Mouse (Mus musculus) hematopoietic stem cell, adult 5-6 weeks (primary cell): ENCODE measurements around the gene Caln1. TPM values are rescaled to one million over a fixed set of nuclear protein-coding genes. Genes with fewer than 3 reads are reported as not detected.
"Not testable (repeated sequence)": the region's sequence is repeated elsewhere in the genome, so short reads cannot be mapped to it uniquely, and the experiment has no call there.

Experiments used
- ATAC-seq, 2 experiments: fragments of 125-278 bp in 1 of 2; replicated peaks in 1 of 2; 2 replicates each; pipeline ENCODE4 v1.8.0; 2016 to 2017; ENCODE audit warnings: inconsistent platforms in 2 of 2, mild to moderate bottlenecking in 2 of 2, moderate number of reproducible peaks in 2 of 2, low read depth in 1 of 2, moderate TSS enrichment in 1 of 2; ENCODE audit not compliant: low FRiP score in 2 of 2, poor library complexity in 2 of 2, severe bottlenecking in 2 of 2, insufficient read depth in 1 of 2, low TSS enrichment in 1 of 2
- total RNA-seq: library from RNA; stranded (forward); fragments of 172-1452, 232-1000 nt; gene quantifications from 2 replicates; pipeline ENCODE4 v1.2.3, GENCODE M21; 2017

Gene Caln1
- total RNA-seq, 1 experiment from 2014 or later, result not detected

GRCm38 (mm10) chr5:130620060-130620459 is 250.8 kb downstream of the Caln1 start:
- no peak for ATAC-seq

- ATAC-seq, result no peak
Measured at GRCm38 (mm10) chr5:130623206-130623605, 254.0 kb downstream of the Caln1 start.

GRCm38 (mm10) chr5:130627800-130628199 is 258.5 kb downstream of the Caln1 start:
- no peak for ATAC-seq

GRCm38 (mm10) chr5:130635397-130635796 is 266.1 kb downstream of the Caln1 start:
- no peak for ATAC-seq

GRCm38 (mm10) chr5:130641881-130642280 is 272.6 kb downstream of the Caln1 start:
- no peak for ATAC-seq

- ATAC-seq, result not testable (repeated sequence)
Measured at GRCm38 (mm10) chr5:130646126-130646525, 276.9 kb downstream of the Caln1 start.

DNA sequence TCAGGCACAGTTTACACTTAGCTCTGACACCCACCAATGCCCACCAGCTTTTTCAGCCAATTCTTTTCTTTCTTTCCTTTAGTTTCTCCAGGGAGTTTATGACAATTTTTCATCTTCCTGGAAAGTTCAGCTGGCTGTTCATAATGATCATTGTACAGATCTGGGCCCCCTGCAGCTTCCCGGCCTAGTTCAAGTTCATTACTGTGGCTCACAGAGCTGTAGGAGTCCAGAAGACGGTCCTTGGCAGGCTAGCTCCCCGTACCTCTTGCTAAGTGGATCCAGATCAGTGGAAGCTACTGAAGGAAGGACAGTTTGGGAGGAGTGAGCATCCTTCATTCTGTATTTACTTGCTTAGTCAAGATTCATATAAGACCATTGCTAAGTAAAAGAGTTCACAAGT is 288.9 kb downstream of the Caln1 start:
- no peak for ATAC-seq

GRCm38 (mm10) chr5:130666091-130666490 is 296.8 kb downstream of the Caln1 start:
- no peak for ATAC-seq

GRCm38 (mm10) chr5:130672588-130672987 is 303.3 kb downstream of the Caln1 start:
- ATAC-seq, result no peak

- ATAC-seq, result no peak
Measured at GRCm38 (mm10) chr5:130673092-130673491, 303.8 kb downstream of the Caln1 start.

GRCm38 (mm10) chr5:130677895-130678294 is 308.6 kb downstream of the Caln1 start:
- no peak for ATAC-seq

- no peak for ATAC-seq
Measured at GRCm38 (mm10) chr5:130685911-130686658, 316.8 kb downstream of the Caln1 start.

- peak; percentile 42 to 46; a peak in 3 of 4 replicates for ATAC-seq
Measured at GRCm38 (mm10) chr5:130688385-130689138, 319.3 kb downstream of the Caln1 start.

- ATAC-seq, result no peak
Measured at GRCm38 (mm10) chr5:130691349-130691748, 322.1 kb downstream of the Caln1 start.

GRCm38 (mm10) chr5:130699476-130699875 is 330.2 kb downstream of the Caln1 start:
- no peak for ATAC-seq

DNA sequence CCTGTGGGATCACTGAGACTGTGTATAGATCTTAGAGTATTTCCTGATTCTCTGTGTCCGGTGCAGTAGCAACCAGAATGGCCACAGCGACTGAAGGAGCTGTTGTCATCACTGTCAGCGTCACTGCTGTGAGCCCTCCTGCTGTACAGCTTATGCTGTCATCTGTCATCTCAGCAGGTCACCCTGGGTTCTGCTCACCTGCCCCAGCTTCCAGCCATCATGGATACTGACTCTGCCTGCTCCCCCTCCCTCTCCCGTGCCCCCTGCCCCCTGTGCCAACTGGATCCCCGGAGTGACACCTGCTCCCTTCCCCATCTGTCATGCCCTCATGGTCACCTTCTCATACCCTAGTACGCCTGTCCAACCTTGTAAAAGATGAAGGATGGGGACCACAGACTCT is 332.5 kb downstream of the Caln1 start:
- ATAC-seq, result no peak

- ATAC-seq, result no peak
Measured at GRCm38 (mm10) chr5:130702361-130702760, 333.1 kb downstream of the Caln1 start.

- ATAC-seq, result no peak
Measured at GRCm38 (mm10) chr5:130704866-130705265, 335.6 kb downstream of the Caln1 start.
